Comparison of ENCODE assay signal across 9 mouse cellular contexts in genomic region chr16:21367449-21367848, GRCm38 (mm10). TPM values are rescaled to one million over a fixed set of nuclear protein-coding genes. Genes with fewer than 3 reads are reported as not detected.
DNase-seq lines count a peak whose midpoint lies in the region; ATAC-seq lines count a peak whose summit lies in the region.
"Had no signal": no experiment of that assay in that cellular context is flagged by ENCODE, and none has a peak within 500 bp of the region (broad histone marks: within the 10 kb centered on the region; RNA-seq: fewer than 3 reads in every experiment).

No protein-coding gene starts in this region.

- no peak overlapping the region for H3K4me2 ChIP-seq in embryonic facial prominence, embryonic 14.5 days (ENCODE audit: low read depth, low read length)
- H3K4me2 ChIP-seq: embryonic facial prominence, embryonic 12.5 days had no signal

- H3K27ac ChIP-seq in embryonic facial prominence, embryonic 14.5 days (replicated peaks; ENCODE audit: low read depth, low read length) = 0 out of 2 replicates have a peak overlapping the region, but pooled peaks have one; percentile 18

- WGBS in embryonic facial prominence, embryonic 14.5 days = 27% methylated on average over 8 of the region's 8 CpGs

- no peaks in the 10 kb centered on the region for H3K36me3 ChIP-seq in embryonic facial prominence, embryonic 14.5 days (ENCODE audit: control insufficient read depth, insufficient read depth, low read length)
- H3K36me3 ChIP-seq: embryonic facial prominence, embryonic 12.5 days had no signal

- peaks cover 16% of the 10 kb centered on the region for H3K4me1 ChIP-seq in embryonic facial prominence, embryonic 14.5 days (ENCODE audit: control insufficient read depth, insufficient read depth, low read length)

- H3K9ac ChIP-seq in embryonic facial prominence, embryonic 14.5 days (ENCODE audit: low read depth, low read length) = no peak overlapping the region
- H3K9ac ChIP-seq: embryonic facial prominence, embryonic 12.5 days had no signal

- no peak overlapping the region for H3K4me3 ChIP-seq in embryonic facial prominence, embryonic 14.5 days (ENCODE audit: low read depth, low read length)
- H3K4me3 ChIP-seq: embryonic facial prominence, embryonic 12.5 days had no signal

- no peaks in the 10 kb centered on the region for H3K27me3 ChIP-seq in embryonic facial prominence, embryonic 14.5 days (replicated peaks; ENCODE audit: control insufficient read depth, insufficient read depth, low read length)
- H3K27me3 ChIP-seq: embryonic facial prominence, embryonic 12.5 days had no signal

- peak; percentile 68 for ATAC-seq in embryonic facial prominence, embryonic 14.5 days (ENCODE audit: low read depth)

- no peaks in the 10 kb centered on the region for H3K9me3 ChIP-seq in embryonic facial prominence, embryonic 14.5 days (ENCODE audit: control insufficient read depth, low read length)
- H3K9me3 ChIP-seq: embryonic facial prominence, embryonic 12.5 days had no signal

- DNase-seq in adrenal gland, postnatal 25 days = peak; percentile 11
- no peak for DNase-seq in adrenal gland, adult 18-20 months (ENCODE audit: low spot score in 2 of 2)
- peak; percentile 28 for DNase-seq in kidney, postnatal 14 days
- DNase-seq in kidney, adult 9 months = no peak
- peak; percentile 67 for DNase-seq in embryonic facial prominence, embryonic 14.5 days (ENCODE audit: low spot score)
- peak; percentile 75 for DNase-seq in lung, postnatal 10 days
- DNase-seq in thymus, postnatal 36 days = no peak
- DNase-seq in left cerebral cortex, adult 8-10 months (ENCODE audit: low spot score in 2 of 2) = no peak

RNA-seq across cellular contexts. Expression of gene Vps8, which starts 55.5 kb away (rescaled TPM):
- total RNA-seq in adrenal gland, postnatal 25 days (2021) = 24.2 and 24.5 TPM in 2 replicates
- 10 to 100 TPM; 19.2 to 19.5 TPM for total RNA-seq in adrenal gland, adult 18-20 months (2021)
- polyA plus RNA-seq in embryonic facial prominence, embryonic 14.5 days (2014; fragmentation: Nextera tagmentation; extraction: Ambion mirVana) = 17.0 and 18.0 TPM in 2 replicates
- total RNA-seq in left cerebral cortex, adult 8-10 months (2022) = 10 to 100 TPM; 47.3 to 77.1 (median 56.2) TPM

Comparison
In these comparisons a context has a peak if more than half of its experiments do, and no peak if none do; other contexts are left out.
1. DNase-seq: peak in adrenal gland, postnatal 25 days (single experiment), kidney, postnatal 14 days (single experiment), embryonic facial prominence, embryonic 14.5 days (single experiment) and lung, postnatal 10 days (single experiment); none in adrenal gland, adult 18-20 months (0 of 2), kidney, adult 9 months (single experiment), thymus, postnatal 36 days (0 of 2) and left cerebral cortex, adult 8-10 months (0 of 2).